ENCODE assay signal across 10 mouse cellular contexts in genomic region chr11:63164756-63165484, GRCm38 (mm10). TPM values are rescaled to one million over a fixed set of nuclear protein-coding genes. Genes with fewer than 3 reads are reported as not detected.
DNase-seq lines count a peak whose midpoint lies in the region; ATAC-seq lines count a peak whose summit lies in the region.
"Had no signal": no experiment of that assay in that cellular context is flagged by ENCODE, and none has a peak within 500 bp of the region (broad histone marks: within the 10 kb centered on the region; RNA-seq: fewer than 3 reads in every experiment).

No protein-coding gene starts in this region.

- peak; percentile 45 for DNase-seq in cerebellum, postnatal 10 days
- DNase-seq in cerebellum, adult 11-12 months = no peak
- peak; percentile 39 for DNase-seq in kidney, postnatal 10 days
- DNase-seq in kidney, adult 18-20 months = no peak
- peak; percentile 5 to 20 for DNase-seq in B cell, adult 2 months
- DNase-seq in embryo, embryonic 10.5 days (ENCODE audit: low spot score) = peak; percentile 44
- DNase-seq in ovary, postnatal 10 days (ENCODE audit: low spot score) = no peak
- DNase-seq: right cerebral cortex, adult 18-20 months had no signal

- ATAC-seq in erythroid progenitor cell, adult 5-6 weeks (replicated peaks; ENCODE audit: low FRiP score, poor library complexity, severe bottlenecking) = no peak

RNA-seq across cellular contexts. Expression of gene Pmp22, which starts 36.1 kb away (rescaled TPM):
- 1.7 and 1.8 TPM in 2 replicates for total RNA-seq in erythroid progenitor cell, adult 5-6 weeks (2015; ENCODE audit: low replicate concordance)
- 1.2 TPM in 1 of 2 replicates, not detected in the other for total RNA-seq in erythroid progenitor cell, adult 5-6 weeks (2017; ENCODE audit: low replicate concordance)
- total RNA-seq: hematopoietic stem cell, adult 5-6 weeks had no signal

Comparison
In these comparisons a context has a peak if more than half of its experiments do, and no peak if none do; other contexts are left out.
1. DNase-seq: peak in cerebellum, postnatal 10 days (2 of 2), kidney, postnatal 10 days (single experiment), B cell, adult 2 months (2 of 2) and embryo, embryonic 10.5 days (single experiment); none in cerebellum, adult 11-12 months (single experiment), kidney, adult 18-20 months (single experiment) and ovary, postnatal 10 days (single experiment).